Mouse (Mus musculus) urinary bladder, postnatal 25 days (tissue): Measurements from ENCODE around the gene Cpox.

Experiments used
- DNase-seq: peaks from one replicate; pipeline ENCODE4 v3.0.0; 2022; ENCODE audit warnings: low spot score

The Cpox gene

GRCm38 (mm10) chr16:58670643-58671042 lies 551 bp downstream of the Cpox start:
- DNase-seq = no peak

GRCm38 (mm10) chr16:58671212-58671985 lies 1.3 kb downstream of the Cpox start:
- DNase-seq = no peak

DNA sequence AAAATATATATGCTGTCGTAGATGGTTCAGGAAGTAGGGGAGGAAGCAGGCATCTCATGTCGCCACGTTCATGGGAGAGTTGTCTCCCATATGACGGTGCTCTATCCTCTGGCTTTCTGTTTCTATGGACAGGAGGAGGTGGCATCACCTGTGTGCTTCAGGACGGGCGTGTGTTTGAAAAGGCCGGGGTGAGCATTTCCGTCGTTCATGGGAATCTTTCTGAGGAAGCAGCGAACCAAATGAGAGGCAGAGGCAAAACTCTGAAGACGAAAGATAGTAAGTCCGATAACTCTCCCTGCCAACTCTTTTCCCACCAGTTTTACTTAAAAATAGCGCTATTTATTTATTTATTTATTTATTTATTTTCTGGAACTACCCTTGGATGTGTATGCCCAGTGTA lies 2.3 kb downstream of the Cpox start:
- no peak for DNase-seq

DNA sequence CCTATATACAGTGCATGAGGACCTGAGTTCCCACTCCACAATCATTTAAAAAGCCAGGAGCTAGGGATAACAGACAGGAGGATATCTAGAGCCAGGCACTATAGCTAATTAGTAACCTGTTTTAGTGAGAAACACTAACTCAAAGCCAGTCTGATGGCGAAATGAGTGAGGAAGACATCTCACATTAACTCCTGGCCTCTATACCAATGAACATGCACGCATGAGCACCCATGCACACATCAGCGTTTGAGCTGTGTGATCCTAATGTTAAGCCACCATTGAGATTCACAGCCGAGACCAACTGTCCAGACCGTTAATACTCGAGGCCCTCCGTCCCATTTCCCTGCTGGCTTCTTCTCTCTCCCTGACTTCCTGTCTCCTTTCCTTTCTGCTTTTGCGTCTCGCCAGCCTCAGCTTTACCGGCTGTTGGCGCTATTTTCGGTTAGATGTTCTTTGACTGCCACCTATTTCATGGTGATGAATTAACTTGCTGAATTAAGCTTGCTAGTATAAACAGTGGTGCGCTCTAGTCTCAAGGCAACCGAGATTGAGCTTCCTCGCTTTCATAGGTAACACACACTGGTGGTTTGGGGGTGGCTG lies 3.8 kb downstream of the Cpox start:
- DNase-seq = no peak

- no peak for DNase-seq
These were observed 5.2 kb downstream of the Cpox start for GRCm38 (mm10) chr16:58675256-58675655.

DNA sequence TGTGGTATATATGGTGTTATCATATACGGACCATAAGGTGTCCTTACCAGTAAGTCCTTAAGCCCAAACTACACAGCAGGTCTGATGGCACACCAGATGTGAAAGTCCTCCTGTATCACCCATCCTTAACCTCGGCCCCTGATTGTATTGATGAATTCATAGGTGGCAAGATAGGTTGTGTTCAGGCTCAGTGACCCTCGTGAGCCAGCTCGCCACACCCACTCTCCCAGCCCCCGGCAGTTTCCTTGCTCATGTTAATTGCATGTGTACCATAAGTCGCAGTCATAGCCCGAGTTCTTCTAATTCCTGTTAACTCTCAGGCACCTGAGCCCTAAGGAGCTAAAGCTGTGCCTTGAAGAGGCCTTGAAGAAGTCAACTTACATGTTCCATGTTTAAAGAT lies 6.1 kb downstream of the Cpox start:
- DNase-seq = no peak

DNA sequence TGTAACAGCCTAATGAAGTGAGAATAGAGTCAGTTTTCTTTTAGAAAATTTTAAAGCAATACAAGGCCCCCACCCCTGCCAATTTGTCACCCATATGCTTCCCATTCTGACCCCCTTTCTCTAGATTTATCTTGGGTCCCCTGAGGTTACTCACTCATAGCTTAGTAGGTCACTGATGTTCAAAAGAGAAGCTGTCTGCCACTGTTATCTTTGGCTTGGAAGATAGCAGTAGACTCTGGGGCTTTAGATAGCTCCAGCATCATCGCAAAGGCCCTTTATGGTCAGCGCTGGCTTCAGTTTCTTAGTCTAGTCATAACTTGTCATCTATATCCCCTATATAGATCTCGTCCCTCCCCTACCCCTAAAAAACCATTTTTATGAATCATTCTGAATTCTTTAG lies 6.5 kb downstream of the Cpox start:
- DNase-seq = no peak

GRCm38 (mm10) chr16:58677491-58677890 lies 7.4 kb downstream of the Cpox start:
- no peak for DNase-seq

- no peak for DNase-seq
These were observed 8.6 kb downstream of the Cpox start for GRCm38 (mm10) chr16:58678660-58679059.

GRCm38 (mm10) chr16:58682046-58682445 lies 12.0 kb downstream of the Cpox start:
- DNase-seq = no peak

DNA sequence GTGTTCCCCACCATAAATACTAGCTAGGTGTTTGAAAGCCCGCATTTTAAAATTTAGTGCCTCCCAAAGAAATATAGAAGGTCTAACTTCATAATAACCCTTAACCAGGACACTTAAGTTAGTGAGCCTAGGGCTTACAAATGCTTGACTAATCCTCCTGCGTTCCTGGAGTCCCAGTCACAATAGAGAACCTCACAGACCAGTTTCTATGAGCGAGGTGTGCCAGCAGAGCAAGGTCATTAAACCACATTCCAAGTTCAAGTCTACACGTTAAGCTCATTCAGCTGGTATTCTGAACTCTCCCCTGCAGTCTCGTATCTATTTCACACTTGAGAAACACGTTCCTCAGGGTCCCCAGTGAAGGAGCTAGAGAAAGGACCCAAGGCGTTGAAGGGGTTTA lies 12.8 kb downstream of the Cpox start:
- DNase-seq = peak; percentile 10

- no peak for DNase-seq
These were observed 13.8 kb downstream of the Cpox start for GRCm38 (mm10) chr16:58683911-58684310.

GRCm38 (mm10) chr16:58684537-58684936 lies 14.4 kb downstream of the Cpox start:
- no peak for DNase-seq

DNA sequence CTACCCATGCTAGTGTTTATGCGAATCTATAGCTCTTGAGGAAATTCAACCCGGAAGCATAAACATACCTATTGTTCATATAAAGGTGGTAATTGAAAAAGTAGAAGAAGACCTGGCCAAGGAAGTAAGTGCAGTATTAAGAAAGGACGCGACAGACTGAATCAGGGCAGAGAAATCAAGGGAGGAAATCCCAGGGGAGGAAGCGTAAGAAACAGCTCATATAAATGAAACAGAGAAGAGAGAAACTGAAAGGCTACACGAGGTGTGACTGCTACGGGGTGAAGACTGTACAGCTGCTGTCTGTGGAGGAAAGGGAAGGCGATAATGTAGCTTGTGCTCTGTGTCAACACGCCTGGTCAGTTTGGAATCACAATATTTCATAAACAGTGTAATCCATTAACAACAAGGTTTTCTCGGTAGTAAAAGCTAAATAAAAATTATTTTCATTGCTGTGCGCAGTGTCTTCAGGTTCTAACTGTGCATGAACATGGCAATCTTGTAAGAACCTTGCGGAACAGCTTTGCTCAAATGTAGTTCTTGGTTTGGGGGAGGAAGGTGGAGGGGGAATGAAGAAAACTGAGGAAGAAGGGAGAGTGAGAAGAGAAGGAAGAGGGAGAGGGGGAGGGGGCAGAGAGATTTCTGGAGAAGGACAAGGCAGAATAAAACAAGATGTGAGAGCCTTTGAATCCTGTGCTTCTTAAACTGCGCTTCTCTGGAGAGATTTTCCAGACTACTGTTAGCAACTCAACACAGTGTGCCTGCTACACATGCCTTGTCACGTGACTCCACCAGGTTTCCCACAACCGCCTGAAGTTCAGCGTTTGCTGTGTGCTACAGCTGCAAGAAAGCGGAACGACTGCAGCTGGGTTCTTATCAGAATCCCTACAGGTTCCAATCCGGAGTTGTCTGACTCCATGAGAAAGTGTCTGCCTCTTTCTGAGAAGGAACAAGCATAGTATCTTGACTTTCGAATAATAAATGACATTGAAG lies 15.8 kb downstream of the Cpox start:
- no peak for DNase-seq

DNA sequence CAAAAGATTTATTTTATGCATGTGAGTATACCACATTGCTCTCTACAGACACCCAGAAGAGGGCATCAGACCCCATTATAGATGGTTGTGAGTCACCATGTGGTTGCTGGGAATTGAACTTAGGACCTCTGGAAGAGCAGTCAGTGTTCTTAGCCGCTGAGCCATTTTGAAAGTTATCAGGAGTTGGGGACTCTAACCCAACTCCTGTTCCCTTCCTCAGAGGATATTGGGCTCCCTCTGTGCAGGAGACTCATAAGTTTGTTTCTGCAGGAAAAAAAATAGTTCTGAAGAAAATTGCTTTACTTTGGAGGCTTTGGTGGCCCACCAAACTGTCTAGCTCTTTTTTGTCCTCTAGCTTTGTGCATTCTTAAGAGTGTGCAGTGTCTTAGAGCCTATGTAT lies 18.4 kb downstream of the Cpox start:
- no peak for DNase-seq

DNA sequence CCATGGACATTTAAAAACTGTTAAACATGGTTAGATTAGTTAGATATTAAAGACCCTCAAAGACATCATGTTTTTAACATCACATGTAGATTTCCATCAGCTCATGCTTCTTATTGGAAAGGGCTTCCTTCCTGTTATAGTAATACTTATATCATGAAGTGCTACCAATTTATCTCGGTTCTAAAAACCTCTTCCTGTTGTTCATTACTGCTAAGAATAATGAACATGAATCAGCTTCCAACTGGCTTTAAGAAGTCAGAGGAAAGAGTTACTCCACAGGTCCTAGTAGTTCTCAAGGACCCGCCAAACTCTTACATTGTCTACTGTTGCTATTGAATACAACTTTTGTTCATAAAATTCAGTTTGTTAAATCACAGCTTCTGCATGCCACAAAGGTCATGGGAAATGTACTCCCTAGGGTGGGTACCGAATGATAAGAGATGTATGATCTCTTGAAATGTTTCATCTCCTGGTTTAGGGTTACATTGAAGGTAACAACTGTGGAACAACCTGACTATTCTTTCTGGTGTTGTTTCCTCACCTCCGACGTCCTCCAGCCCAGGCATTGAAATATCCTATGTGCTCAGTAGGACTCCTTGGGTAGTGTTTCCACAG lies 19.6 kb downstream of the Cpox start:
- DNase-seq = no peak

DNA sequence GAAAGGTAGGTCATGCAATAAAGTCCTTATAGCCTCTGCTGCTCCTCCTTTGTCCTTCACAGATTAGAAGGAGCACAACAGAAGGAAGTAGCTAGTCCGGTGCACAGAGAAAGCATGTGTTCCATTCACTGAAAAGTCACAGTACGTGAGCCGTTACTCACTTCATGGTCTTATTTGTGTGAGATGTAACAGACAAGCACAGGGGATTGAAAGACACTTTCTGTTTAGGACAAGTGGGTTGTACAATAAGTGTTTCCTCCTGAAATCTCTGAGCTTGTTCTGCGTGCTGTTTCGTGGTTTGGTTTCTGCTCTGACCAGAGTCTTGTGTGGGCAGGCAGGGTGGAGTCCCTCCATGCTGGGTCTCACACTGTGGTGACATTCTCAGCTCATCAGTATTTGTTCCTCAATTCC lies 20.2 kb downstream of the Cpox start:
- no peak for DNase-seq

DNA sequence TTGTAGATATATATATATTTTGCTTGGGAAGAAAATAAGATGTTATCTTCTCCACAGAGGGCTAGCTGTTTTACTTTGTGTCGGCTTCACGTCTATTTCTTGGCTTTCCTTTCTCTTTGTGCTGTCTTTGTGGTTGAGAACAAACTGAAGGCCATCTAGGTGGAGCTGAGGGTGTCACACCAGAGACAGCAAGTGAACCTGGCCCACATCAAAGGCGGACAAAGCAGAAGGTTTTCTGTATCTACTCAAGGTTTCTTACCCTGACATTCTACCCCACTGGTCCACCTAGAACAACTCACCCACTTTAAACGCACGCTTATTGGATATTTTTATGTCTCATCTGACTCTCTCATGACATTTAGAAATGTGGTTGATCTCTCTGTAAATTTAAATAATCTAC lies 24.0 kb downstream of the Cpox start:
- no peak for DNase-seq

DNA sequence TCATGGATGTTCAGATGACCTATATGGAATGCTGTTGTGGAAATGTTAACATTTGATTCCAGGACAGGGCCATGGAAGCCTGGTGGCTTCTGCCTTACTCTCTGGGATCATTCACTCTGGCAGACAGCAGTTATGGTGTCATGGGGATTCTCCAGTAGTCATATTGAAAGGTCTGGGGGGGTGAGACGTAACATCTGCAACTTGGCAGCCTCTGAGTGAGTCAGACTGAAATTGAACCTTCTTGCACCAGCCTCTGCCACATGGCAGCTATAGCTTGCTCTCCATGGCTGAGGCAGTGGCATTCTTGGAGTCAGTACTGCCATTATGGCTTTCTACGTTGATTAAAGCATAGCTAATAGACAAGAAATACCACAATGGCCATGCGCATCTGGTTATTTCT lies 26.7 kb downstream of the Cpox start:
- DNase-seq = no peak

DNA sequence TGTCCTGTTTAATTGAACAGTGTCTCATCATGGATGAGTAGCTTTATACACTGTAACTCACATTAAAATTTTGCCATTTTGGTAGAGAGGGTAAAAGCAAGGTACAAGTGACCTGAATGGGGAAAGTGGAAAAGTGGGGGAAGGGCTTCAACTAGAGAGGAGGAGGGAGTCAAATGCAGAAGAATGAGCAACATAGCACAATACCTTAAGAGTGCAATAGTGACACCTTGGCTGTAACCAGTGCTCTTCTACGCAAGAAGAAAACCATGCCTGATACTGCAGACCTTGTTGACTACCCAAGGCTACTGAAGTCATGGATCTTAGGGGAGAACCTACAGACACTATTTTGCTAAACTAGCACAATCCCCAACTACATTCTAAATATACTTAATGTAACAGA lies 27.2 kb downstream of the Cpox start:
- DNase-seq = no peak

GRCm38 (mm10) chr16:58700174-58700573 lies 30.1 kb downstream of the Cpox start:
- DNase-seq = no peak

DNA sequence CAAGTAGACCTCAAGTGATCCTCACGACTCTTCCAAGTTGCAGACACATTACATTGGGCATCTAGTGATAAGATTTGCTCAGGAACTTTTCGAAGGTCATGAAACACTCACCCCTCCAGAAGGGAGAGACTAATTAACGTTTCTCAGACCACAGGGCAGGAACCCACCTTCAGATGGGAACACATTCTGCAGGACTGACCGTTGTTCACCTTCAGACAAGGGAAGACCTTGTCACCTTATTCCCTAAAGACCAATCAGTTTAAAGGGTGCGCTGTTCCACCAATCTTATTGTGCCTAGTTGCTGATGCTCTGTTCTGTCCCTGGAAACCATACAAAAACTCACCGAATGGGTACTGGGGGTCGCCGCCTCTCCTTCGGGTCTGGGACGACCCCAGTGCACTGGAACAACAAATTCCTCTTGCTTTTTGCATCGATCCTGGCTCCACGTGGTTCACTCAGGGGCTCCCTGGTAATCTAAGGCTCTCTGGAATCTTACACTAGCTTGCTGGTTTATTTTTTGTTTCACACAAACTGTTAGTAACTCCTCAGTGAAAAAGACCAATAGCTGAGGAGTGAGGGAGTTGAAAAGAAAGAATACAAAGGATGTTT lies 30.8 kb downstream of the Cpox start:
- DNase-seq = no peak
